16 mouse cellular contexts compared by ENCODE assay signal in genomic region chr11:107817196-107817595, GRCm38 (mm10). TPM values are rescaled to one million over a fixed set of nuclear protein-coding genes. Genes with fewer than 3 reads are reported as not detected.
A peak's percentile ranks its signal among the peaks of the same experiment; 100 is the strongest.
DNase-seq lines count a peak whose midpoint lies in the region; ATAC-seq and TF ChIP-seq lines count a peak whose summit lies in the region.
"Had no signal": no experiment of that assay in that cellular context is flagged by ENCODE, and none has a peak within 500 bp of the region (broad histone marks: within the 10 kb centered on the region; RNA-seq: fewer than 3 reads in every experiment).

No protein-coding gene starts in this region.

- H3K27ac ChIP-seq in lung, embryonic 14.5 days (ENCODE audit: low read depth): no peak overlapping the region
- H3K27ac ChIP-seq in embryonic facial prominence, embryonic 10.5 days (replicated peaks): no peak overlapping the region
- H3K27ac ChIP-seq: forebrain, embryonic 12.5 days; layer of hippocampus, adult 2 months; liver, embryonic 13.5 days had no signal

- DNase-seq in adrenal gland, postnatal 36 days: peak; percentile 9 to 28
- no peak for DNase-seq in adrenal gland, postnatal 4 days (ENCODE audit: low spot score in 2 of 2)
- DNase-seq in lung, embryonic 14.5 days: peak; percentile 84
- DNase-seq in lung, postnatal 10 days: no peak
- peak; percentile 73 for DNase-seq in embryonic facial prominence, embryonic 10.5 days (ENCODE audit: low spot score)
- DNase-seq in retina, postnatal 1 day: peak; percentile 49
- DNase-seq: cerebellum, adult 9-10 months; liver, embryonic 13.5 days; thymus, postnatal 25 days had no signal

- H3K4me2 ChIP-seq in lung, embryonic 14.5 days: no peak overlapping the region
- H3K4me2 ChIP-seq: forebrain, embryonic 12.5 days; liver, embryonic 13.5 days had no signal

- no peak overlapping the region for H3K4me3 ChIP-seq in lung, embryonic 14.5 days (ENCODE audit: low read depth, low read length)
- no peak overlapping the region for H3K4me3 ChIP-seq in embryonic facial prominence, embryonic 10.5 days
- H3K4me3 ChIP-seq: forebrain, embryonic 12.5 days; layer of hippocampus, adult 2 months; liver, embryonic 13.5 days; megakaryocyte, embryonic 14.5 days had no signal

- no peaks in the 10 kb centered on the region for H3K27me3 ChIP-seq in lung, embryonic 14.5 days (ENCODE audit: insufficient read depth, low read length)
- peaks cover 18% of the 10 kb centered on the region for H3K27me3 ChIP-seq in embryonic facial prominence, embryonic 10.5 days (replicated peaks; ENCODE audit: low read depth, poor library complexity, severe bottlenecking)

- no peak for ATAC-seq in lung, embryonic 14.5 days (ENCODE audit: insufficient read depth)
- no peak for ATAC-seq in granulocyte monocyte progenitor cell, adult 5-6 weeks (replicated peaks; ENCODE audit: poor library complexity, severe bottlenecking)
- ATAC-seq in cerebellum, adult (ENCODE audit: insufficient number of reproducible peaks, low FRiP score, low TSS enrichment): no peak

- no peak overlapping the region for H3K9ac ChIP-seq in lung, embryonic 14.5 days
- H3K9ac ChIP-seq: forebrain, embryonic 12.5 days; liver, embryonic 13.5 days had no signal

- no peaks in the 10 kb centered on the region for H3K36me3 ChIP-seq in lung, embryonic 14.5 days (ENCODE audit: insufficient read depth)
- H3K36me3 ChIP-seq in embryonic facial prominence, embryonic 10.5 days (replicated peaks): no peaks in the 10 kb centered on the region
- H3K36me3 ChIP-seq: forebrain, embryonic 12.5 days; liver, embryonic 13.5 days had no signal

- no peaks in the 10 kb centered on the region for H3K4me1 ChIP-seq in lung, embryonic 14.5 days (ENCODE audit: insufficient read depth)
- no peaks in the 10 kb centered on the region for H3K4me1 ChIP-seq in embryonic facial prominence, embryonic 10.5 days
- H3K4me1 ChIP-seq: liver, embryonic 13.5 days; megakaryocyte, embryonic 14.5 days had no signal

- WGBS in lung, embryonic 14.5 days: 41% methylated on average over 5 of the region's 5 CpGs
- 43% methylated on average over 5 of the region's 5 CpGs for WGBS in embryonic facial prominence, embryonic 10.5 days

- H3K9me3 ChIP-seq in lung, embryonic 14.5 days (ENCODE audit: low read depth, low read length): no peaks in the 10 kb centered on the region
- H3K9me3 ChIP-seq in embryonic facial prominence, embryonic 10.5 days: no peaks in the 10 kb centered on the region
- H3K9me3 ChIP-seq: forebrain, embryonic 12.5 days; liver, embryonic 13.5 days had no signal

- TF ChIP-seq CTCF in lung, embryonic 14.5 days (IDR thresholded peaks at IDR 0.05; ENCODE audit: low read depth): no peak

RNA-seq across cellular contexts. Expression of gene Cacng4, which starts 22.8 kb away (rescaled TPM):
- 1 to 10 TPM; 1.9 to 2.0 TPM for total RNA-seq in adrenal gland, postnatal 36 days (2021)
- 10 to 100 TPM in 1 of 2 experiments, 1 to 10 TPM in 1; 8.9 to 12.1 TPM for total RNA-seq in adrenal gland, postnatal 4 days (2021)
- polyA plus RNA-seq in lung, embryonic 14.5 days (2014; fragmentation: Nextera tagmentation; extraction: Ambion mirVana): 2.2 and 2.3 TPM in 2 replicates
- 2.9 and 3.4 TPM in 2 replicates for polyA plus RNA-seq in embryonic facial prominence, embryonic 10.5 days (2016; fragmentation: Nextera tagmentation; extraction: Ambion mirVana)
- total RNA-seq in granulocyte monocyte progenitor cell, adult 5-6 weeks (2014; fragmentation: Nextera tagmentation): not detected in 2 replicates
- not detected in 2 replicates for total RNA-seq in granulocyte monocyte progenitor cell, adult 5-6 weeks (2017)
- total RNA-seq: heart, adult 8-10 months; neutrophil, adult 5-6 weeks had no signal

Comparison
In these comparisons a context has a peak if more than half of its experiments do, and no peak if none do; other contexts are left out.
1. DNase-seq: peak in adrenal gland, postnatal 36 days (2 of 2), lung, embryonic 14.5 days (single experiment), embryonic facial prominence, embryonic 10.5 days (single experiment) and retina, postnatal 1 day (single experiment); none in adrenal gland, postnatal 4 days (0 of 2) and lung, postnatal 10 days (single experiment).